Mouse (Mus musculus): Measurements from ENCODE around the gene Nudt4.

- no peak for TF ChIP-seq POLR2A (IDR thresholded peaks at IDR 0.05; ENCODE audit: insufficient read depth, low read length)
- TF ChIP-seq CTCF (IDR thresholded peaks at IDR 0.05; ENCODE audit: low read depth, low read length) = no peak
- TF ChIP-seq EP300 (IDR thresholded peaks at IDR 0.05; ENCODE audit: insufficient read depth, low read depth, low read length) = no peak
These were observed 60.3 kb downstream of the Nudt4 start for GRCm38 (mm10) chr10:95503443-95504235.

Measured in ES-Bruce4 (cell line).